Mouse (Mus musculus) G1E (cell line): ENCODE measurements around the gene Micu2.

ENCODE experiments used
- CTCF ChIP-seq: IDR thresholded peaks from 2 replicates; pipeline ENCODE4 v1.5.1; 2012; ENCODE audit warnings: low read depth, low read length, inconsistent platforms, mixed read lengths
- GATA1 ChIP-seq: IDR thresholded peaks from 2 replicates; pipeline ENCODE4 v1.6.1; 2012; ENCODE audit warnings: borderline replicate concordance, low read length, inconsistent platforms, mixed read lengths

- TF ChIP-seq GATA1 (no peak), CTCF (no peak)
Observed at GRCm38 (mm10) chr14:57866676-57867276, 132.3 kb downstream of the Micu2 start.
